Mouse (Mus musculus) kidney, embryonic 15.5 days (tissue): ENCODE data around the gene Trnt1. TPM values are rescaled to one million over a fixed set of nuclear protein-coding genes. Genes with fewer than 3 reads are reported as not detected.

ENCODE experiments used
- ATAC-seq: fragments of 200-750 bp; cut with Nextera tagmentation; replicated peaks from 2 replicates; pipeline ENCODE4 v1.8.0; 2017; ENCODE audit warnings: moderate TSS enrichment; ENCODE audit not compliant: low FRiP score
- H3K27ac ChIP-seq: fragments of 300-500 bp; sonication (generic); 2 replicates; pipeline ENCODE4 v1.5.1; 2015; ENCODE audit warnings: mild to moderate bottlenecking, inconsistent platforms
- H3K27me3 ChIP-seq: fragments of 300-500 bp; sonication (generic); 2 replicates; pipeline ENCODE4 v1.6.1; 2015; ENCODE audit warnings: inconsistent platforms
- H3K36me3 ChIP-seq: fragments of 300-500 bp; sonication (generic); 2 replicates; pipeline ENCODE4 v1.6.1; 2015; ENCODE audit warnings: inconsistent platforms
- H3K4me1 ChIP-seq: fragments of 300-500 bp; sonication (generic); 2 replicates; pipeline ENCODE4 v1.6.1; 2015; ENCODE audit warnings: inconsistent platforms
- H3K4me2 ChIP-seq: fragments of 300-500 bp; sonication (generic); 2 replicates; pipeline ENCODE4 v1.6.1; 2015; ENCODE audit warnings: moderate library complexity, mild to moderate bottlenecking, inconsistent platforms
- H3K4me3 ChIP-seq: fragments of 300-500 bp; sonication (generic); replicated peaks from 2 replicates; pipeline ENCODE4 v1.5.1; 2015; ENCODE audit warnings: mild to moderate bottlenecking, inconsistent platforms
- H3K9ac ChIP-seq: fragments of 300-500 bp; sonication (generic); 2 replicates; pipeline ENCODE4 v1.6.1; 2015; ENCODE audit warnings: mild to moderate bottlenecking, inconsistent platforms
- H3K9me3 ChIP-seq: fragments of 300-500 bp; sonication (generic); replicated peaks from 2 replicates; pipeline ENCODE4 v1.6.1; 2016; ENCODE audit warnings: inconsistent platforms
- WGBS: fragments of 180-500 bp; shearing (Covaris S2); methylation state at CpG from one replicate; pipeline ENCODE4 v1.1.7; 2015; ENCODE audit warnings: mixed read lengths; 5-methylcytosine and 5-hydroxymethylcytosine counted together
- polyA plus RNA-seq: library from polyadenylated mRNA; unstranded; fragments of >200 nt; fragmentation: Nextera tagmentation; extraction: Ambion mirVana; gene quantifications from 2 replicates; pipeline ENCODE4 v1.2.1, GENCODE M21; 2015

The Trnt1 gene
- 66.0 and 66.3 TPM in 2 replicates for polyA plus RNA-seq

GRCm38 (mm10) chr6:106768640-106769289 lies at the start of gene Trnt1:
TSS of gene Trnt1 (plus strand) at chr6:106769120.
- Histone ChIP-seq H3K4me2 (peak within 1 kb of the TSS; percentile 87), H3K36me3 (peaks cover 25% of the 10 kb centered on the region), H3K27ac (peak within 1 kb of the TSS; percentile 48; the same call in 1 of the 2 replicates), H3K9me3 (no peaks in the 10 kb centered on the region), H3K9ac (peak within 1 kb of the TSS; percentile 71), H3K27me3 (no peaks in the 10 kb centered on the region; the same call in 1 of the 2 replicates), H3K4me3 (peak within 1 kb of the TSS; percentile 89), H3K4me1 (peaks cover 10% of the 10 kb centered on the region)
- peak; percentile 100 for ATAC-seq
- WGBS, result 9% methylated on average over 35 of the region's 35 CpGs

DNA sequence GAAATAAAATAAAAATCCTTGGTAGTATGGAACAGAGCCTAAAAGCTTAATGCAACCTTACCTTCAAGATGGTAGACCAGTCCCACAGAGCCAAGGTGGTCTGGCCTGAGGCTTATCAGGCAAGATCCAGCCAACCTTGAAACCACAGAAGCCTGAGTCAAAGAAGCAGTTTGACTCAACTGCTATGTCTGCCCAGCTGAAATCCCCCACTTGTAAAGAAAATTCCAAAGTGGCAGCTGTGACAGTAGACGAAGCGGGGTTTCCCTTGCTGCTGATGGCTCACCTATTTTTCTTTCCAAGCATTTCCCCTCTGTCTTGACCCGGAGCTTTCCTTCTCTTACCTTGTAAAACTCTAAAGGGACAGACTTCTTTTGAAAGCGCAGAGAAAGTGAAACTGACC lies 43.3 kb upstream of the Trnt1 start:
- Histone ChIP-seq H3K36me3 (no peaks in the 10 kb centered on the region), H3K4me3 (no peak overlapping the region), H3K27me3 (no peaks in the 10 kb centered on the region), H3K4me1 (no peaks in the 10 kb centered on the region), H3K4me2 (no peak overlapping the region), H3K27ac (no peak overlapping the region), H3K9ac (no peak overlapping the region), H3K9me3 (no peaks in the 10 kb centered on the region)
- no peak for ATAC-seq
- 72% methylated on average over 4 of the region's 4 CpGs for WGBS

DNA sequence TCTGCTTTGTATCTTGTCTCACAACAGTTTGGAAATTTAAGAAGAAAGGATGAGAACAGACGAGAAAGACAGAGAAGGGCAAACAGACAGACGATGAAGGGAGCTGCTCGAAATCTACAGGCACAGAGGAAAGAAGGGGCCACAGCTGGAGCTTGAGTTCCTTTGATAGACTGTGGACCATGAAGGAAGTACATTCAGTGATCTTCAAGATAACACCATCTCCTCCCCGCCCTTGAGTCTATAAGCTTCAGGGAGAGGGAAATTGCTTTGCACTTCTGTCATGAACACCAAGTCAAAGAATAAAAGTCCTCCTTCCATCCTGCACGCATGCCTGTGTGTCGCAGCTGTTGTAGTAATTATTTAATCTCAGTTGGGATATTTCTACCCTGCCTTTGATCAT lies 42.8 kb upstream of the Trnt1 start:
- no peak overlapping the region for H3K4me2 ChIP-seq
- H3K9ac ChIP-seq, result no peak overlapping the region
- no peaks in the 10 kb centered on the region for H3K27me3 ChIP-seq
- no peaks in the 10 kb centered on the region for H3K36me3 ChIP-seq
- WGBS, result 70% methylated on average over 6 of the region's 6 CpGs
- no peaks in the 10 kb centered on the region for H3K9me3 ChIP-seq
- H3K4me3 ChIP-seq, result no peak overlapping the region
- no peak for ATAC-seq
- no peak overlapping the region for H3K27ac ChIP-seq
- H3K4me1 ChIP-seq, result no peaks in the 10 kb centered on the region

GRCm38 (mm10) chr6:106727703-106728102 lies 41.2 kb upstream of the Trnt1 start:
- Histone ChIP-seq H3K9ac (no peak overlapping the region), H3K27me3 (no peaks in the 10 kb centered on the region), H3K36me3 (no peaks in the 10 kb centered on the region), H3K4me1 (no peaks in the 10 kb centered on the region), H3K4me3 (no peak overlapping the region), H3K9me3 (no peaks in the 10 kb centered on the region), H3K27ac (no peak overlapping the region), H3K4me2 (no peak overlapping the region)
- no peak for ATAC-seq
- WGBS, result 54% methylated on average over 1 of the region's 1 CpGs

DNA sequence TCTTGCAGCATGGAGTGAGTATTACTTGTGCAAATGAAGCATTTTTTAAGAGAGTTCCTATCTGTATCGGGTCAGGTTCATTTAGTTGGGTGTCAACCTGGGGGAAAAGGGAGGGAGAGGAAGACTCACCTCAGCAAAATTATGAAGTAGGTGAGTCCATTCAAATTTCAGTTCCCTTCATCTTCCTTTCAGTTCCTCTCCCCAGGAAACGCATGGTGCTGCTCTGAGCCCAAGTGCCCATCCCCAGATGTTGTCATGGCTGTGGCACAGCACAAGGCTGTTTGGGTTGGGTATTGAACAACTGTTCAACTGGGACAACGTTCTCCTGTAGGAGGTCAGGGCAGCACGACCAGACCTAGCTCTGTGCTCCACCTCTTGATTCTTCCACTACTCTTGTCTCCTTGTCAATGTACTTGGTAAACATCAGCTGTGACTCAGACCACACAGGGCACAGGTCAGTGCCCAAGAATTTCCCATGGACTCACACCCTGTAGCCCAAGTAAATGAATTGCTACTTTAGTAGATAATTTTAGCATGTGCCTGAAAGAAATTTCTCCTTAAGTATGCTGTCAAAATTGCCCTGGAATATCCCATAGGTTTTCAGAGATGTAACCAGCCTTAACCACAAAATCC lies 39.1 kb upstream of the Trnt1 start:
- WGBS, result 76% methylated on average over 4 of the region's 4 CpGs
- Histone ChIP-seq H3K4me1 (no peaks in the 10 kb centered on the region), H3K27ac (no peak overlapping the region), H3K9me3 (no peaks in the 10 kb centered on the region), H3K36me3 (no peaks in the 10 kb centered on the region), H3K9ac (no peak overlapping the region), H3K4me3 (no peak overlapping the region), H3K27me3 (no peaks in the 10 kb centered on the region), H3K4me2 (no peak overlapping the region)
- no peak for ATAC-seq

GRCm38 (mm10) chr6:106732563-106732962 lies 36.4 kb upstream of the Trnt1 start:
- H3K4me3 ChIP-seq, result no peak overlapping the region
- H3K9me3 ChIP-seq, result no peaks in the 10 kb centered on the region
- no peak overlapping the region for H3K9ac ChIP-seq
- no peak for ATAC-seq
- no peaks in the 10 kb centered on the region for H3K27me3 ChIP-seq
- H3K36me3 ChIP-seq, result no peaks in the 10 kb centered on the region
- no peaks in the 10 kb centered on the region for H3K4me1 ChIP-seq
- no peak overlapping the region for H3K27ac ChIP-seq
- H3K4me2 ChIP-seq, result no peak overlapping the region
- 72% methylated on average over 4 of the region's 4 CpGs for WGBS

- Histone ChIP-seq H3K4me3 (no peak overlapping the region), H3K4me1 (no peaks in the 10 kb centered on the region), H3K27me3 (no peaks in the 10 kb centered on the region), H3K36me3 (no peaks in the 10 kb centered on the region), H3K4me2 (no peak overlapping the region), H3K9me3 (no peaks in the 10 kb centered on the region), H3K27ac (no peak overlapping the region), H3K9ac (no peak overlapping the region)
- ATAC-seq, result no peak
- WGBS, result 82% methylated on average over 3 of the region's 3 CpGs
Measured at GRCm38 (mm10) chr6:106738229-106738628, 30.7 kb upstream of the Trnt1 start.

DNA sequence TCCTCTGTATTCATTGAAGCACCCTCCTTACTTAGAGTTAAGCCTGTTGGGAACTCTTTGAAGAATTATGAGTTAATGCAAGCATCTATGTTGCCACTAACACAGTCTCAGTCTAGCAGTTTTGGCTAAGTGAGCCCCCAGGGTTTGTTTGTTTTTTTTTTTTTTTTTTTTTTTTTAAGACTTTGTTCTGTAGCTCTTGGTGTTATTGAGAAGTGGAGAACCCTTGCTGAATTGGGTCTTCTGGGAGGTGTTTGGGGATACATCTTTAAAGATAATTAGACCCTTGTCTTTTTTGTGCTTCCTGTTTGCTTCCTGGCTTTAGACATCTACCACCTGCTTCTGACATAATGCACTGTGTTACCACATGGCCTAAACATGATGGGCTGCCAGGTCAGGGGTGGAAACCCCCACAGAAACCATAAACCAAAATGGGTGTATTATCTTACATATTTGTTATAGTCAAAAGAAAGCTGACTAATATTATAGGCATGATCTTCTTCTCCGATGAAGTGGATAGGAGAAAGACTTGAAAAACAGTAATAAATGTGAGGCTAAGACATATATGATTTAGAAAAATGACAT lies 28.6 kb upstream of the Trnt1 start:
- Histone ChIP-seq H3K4me2 (no peak overlapping the region), H3K27me3 (no peaks in the 10 kb centered on the region), H3K9ac (no peak overlapping the region), H3K4me1 (no peaks in the 10 kb centered on the region), H3K9me3 (no peaks in the 10 kb centered on the region), H3K36me3 (no peaks in the 10 kb centered on the region), H3K4me3 (no peak overlapping the region), H3K27ac (no peak overlapping the region)
- WGBS, result 88% methylated on average over 1 of the region's 1 CpGs
- ATAC-seq, result no peak

DNA sequence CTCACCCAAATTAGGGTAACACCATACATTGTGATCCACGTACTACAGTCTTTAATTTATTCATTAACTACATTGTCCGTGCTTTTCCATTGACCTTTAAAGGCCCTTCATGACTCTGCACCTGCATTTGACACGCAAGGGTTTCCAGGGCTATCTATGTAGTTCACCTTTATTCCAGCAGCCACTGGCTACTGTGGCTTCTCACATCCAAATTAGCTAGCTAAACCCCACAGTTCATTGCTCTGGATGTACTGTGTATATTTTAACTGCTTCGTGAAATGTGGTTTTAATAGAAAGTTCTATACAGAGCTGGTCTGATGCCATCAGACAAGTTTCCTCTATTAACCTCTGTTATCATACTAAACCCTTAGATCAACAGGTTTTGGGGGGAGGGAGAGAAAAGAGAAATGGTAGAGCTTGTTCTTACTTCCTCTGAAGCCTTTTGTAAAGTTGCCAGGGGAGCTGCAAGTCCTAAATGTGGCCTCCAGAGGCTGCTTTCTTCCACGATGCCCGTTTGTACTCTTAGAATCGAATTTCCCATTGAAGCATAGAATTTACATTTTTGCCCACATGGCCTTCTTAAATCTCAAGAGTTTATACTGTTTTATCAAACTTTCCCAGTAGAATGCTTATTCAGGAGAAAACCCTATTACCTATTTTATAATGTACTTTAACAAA lies 25.2 kb upstream of the Trnt1 start:
- Histone ChIP-seq H3K4me1 (no peaks in the 10 kb centered on the region), H3K9ac (no peak overlapping the region), H3K9me3 (no peaks in the 10 kb centered on the region), H3K27me3 (no peaks in the 10 kb centered on the region), H3K4me3 (no peak overlapping the region), H3K36me3 (no peaks in the 10 kb centered on the region), H3K4me2 (no peak overlapping the region), H3K27ac (no peak overlapping the region)
- 70% methylated on average over 7 of the region's 7 CpGs for WGBS
- no peak for ATAC-seq

GRCm38 (mm10) chr6:106745673-106746394 lies 23.1 kb upstream of the Trnt1 start:
- no peak overlapping the region for H3K4me3 ChIP-seq
- H3K4me2 ChIP-seq, result no peak overlapping the region
- WGBS, result 72% methylated on average over 7 of the region's 7 CpGs
- H3K36me3 ChIP-seq, result no peaks in the 10 kb centered on the region
- H3K9ac ChIP-seq, result no peak overlapping the region
- ATAC-seq, result no peak
- H3K27me3 ChIP-seq, result no peaks in the 10 kb centered on the region
- no peaks in the 10 kb centered on the region for H3K4me1 ChIP-seq
- H3K9me3 ChIP-seq, result no peaks in the 10 kb centered on the region
- no peak overlapping the region for H3K27ac ChIP-seq

GRCm38 (mm10) chr6:106747251-106747650 lies 21.7 kb upstream of the Trnt1 start:
- ATAC-seq, result no peak
- Histone ChIP-seq H3K4me1 (no peaks in the 10 kb centered on the region), H3K27ac (no peak overlapping the region), H3K27me3 (no peaks in the 10 kb centered on the region), H3K9ac (no peak overlapping the region), H3K9me3 (no peaks in the 10 kb centered on the region), H3K4me2 (no peak overlapping the region), H3K4me3 (no peak overlapping the region), H3K36me3 (no peaks in the 10 kb centered on the region)
- WGBS, result 89% methylated on average over 5 of the region's 5 CpGs

DNA sequence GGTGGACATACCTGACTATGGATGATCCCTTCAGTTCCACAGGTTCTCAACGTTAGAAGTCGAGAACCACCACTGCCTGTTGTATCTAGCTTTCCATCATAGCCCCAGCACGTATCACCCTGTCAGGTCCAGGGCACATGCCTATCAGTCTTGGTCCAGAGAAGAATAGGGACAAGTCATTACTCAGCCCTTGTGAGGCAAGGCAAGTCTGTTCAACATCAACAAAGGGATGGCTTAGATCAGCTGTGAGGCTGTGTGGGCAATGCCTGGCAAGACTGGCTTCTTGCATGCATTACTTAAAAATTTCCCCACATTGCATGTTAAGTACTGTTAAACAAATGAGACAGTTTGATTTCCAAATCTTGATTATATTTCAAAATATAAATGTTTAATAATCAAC lies 21.1 kb upstream of the Trnt1 start:
- 85% methylated on average over 3 of the region's 3 CpGs for WGBS
- no peak for ATAC-seq
- no peak overlapping the region for H3K27ac ChIP-seq
- H3K36me3 ChIP-seq, result no peaks in the 10 kb centered on the region
- H3K4me1 ChIP-seq, result no peaks in the 10 kb centered on the region
- H3K4me3 ChIP-seq, result no peak overlapping the region
- H3K4me2 ChIP-seq, result no peak overlapping the region
- H3K9me3 ChIP-seq, result no peaks in the 10 kb centered on the region
- H3K27me3 ChIP-seq, result no peaks in the 10 kb centered on the region
- H3K9ac ChIP-seq, result no peak overlapping the region
